Mouse (Mus musculus) liver, adult 2 months (tissue): ENCODE measurements around the gene Auts2.

Experiments used
- CTCF ChIP-seq: fragments of 200-500 bp; IDR thresholded peaks from 2 replicates; pipeline ENCODE4 v1.5.1; 2011; ENCODE audit warnings: low read depth, low read length, control low read depth
- POLR2A ChIP-seq: fragments of 200-500 bp; IDR thresholded peaks from 2 replicates; pipeline ENCODE4 v1.6.1; 2011; ENCODE audit warnings: low read length, control low read depth; ENCODE audit not compliant: insufficient read depth; ENCODE audit errors: extremely low read depth

DNA sequence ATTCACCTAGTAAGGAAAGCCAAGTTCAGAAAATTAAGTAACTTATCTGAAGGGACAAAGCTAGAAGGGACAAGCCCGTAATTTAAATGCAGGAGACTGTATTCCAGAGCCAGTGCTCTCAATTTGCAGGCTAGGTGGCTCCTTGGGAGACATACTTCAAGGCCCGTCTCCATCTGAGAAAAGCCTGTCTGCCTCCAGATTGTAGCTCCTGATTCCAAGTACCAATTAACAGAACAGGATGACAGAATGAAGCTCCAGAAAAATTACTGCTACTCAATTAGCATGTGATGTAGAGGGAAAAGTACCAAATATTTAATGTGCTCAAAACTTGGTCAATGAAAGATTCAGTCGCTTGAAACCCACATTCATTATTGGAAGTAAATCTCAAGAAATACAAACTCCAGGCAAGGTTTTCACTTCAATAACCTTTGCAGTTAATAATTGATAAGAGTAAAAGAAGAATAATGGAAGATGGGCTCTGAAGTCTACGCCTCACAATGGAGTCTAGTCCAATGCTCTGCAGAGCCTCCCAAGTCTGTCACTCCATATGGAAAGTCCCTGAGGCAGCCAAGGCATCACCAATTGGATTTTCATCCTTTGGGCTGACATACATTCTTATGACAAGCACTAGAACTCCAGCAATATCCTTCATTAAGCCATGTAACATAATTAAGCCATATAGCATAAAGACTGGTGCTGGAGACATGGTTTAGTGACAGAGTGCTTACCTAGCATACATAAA lies 97.8 kb downstream of the Auts2 start:
- TF ChIP-seq CTCF: no peak
- TF ChIP-seq POLR2A: no peak
